Mouse (Mus musculus) limb, embryonic 12.5 days (tissue): ENCODE results near the gene Spaar. TPM values are rescaled to one million over a fixed set of nuclear protein-coding genes. Genes with fewer than 3 reads are reported as not detected.

Source experiments
- ATAC-seq: fragments of 200-750 bp; cut with Nextera tagmentation; 2 replicates; pipeline ENCODE4 v1.8.0; 2017; ENCODE audit warnings: low read depth, moderate TSS enrichment; ENCODE audit not compliant: insufficient number of reproducible peaks, insufficient read depth, low FRiP score, low TSS enrichment
- H3K27ac ChIP-seq: fragments of 300-500 bp; sonication (generic); 2 replicates; pipeline ENCODE4 v1.5.1; 2016; ENCODE audit warnings: mild to moderate bottlenecking, moderate library complexity
- H3K27me3 ChIP-seq: fragments of 300-500 bp; sonication (generic); 2 replicates; pipeline ENCODE4 v1.6.1; 2016; ENCODE audit warnings: mild to moderate bottlenecking, moderate library complexity
- H3K36me3 ChIP-seq: fragments of 300-500 bp; sonication (generic); 2 replicates; pipeline ENCODE4 v1.6.1; 2016; ENCODE audit warnings: mild to moderate bottlenecking, moderate library complexity
- H3K4me1 ChIP-seq: fragments of 300-500 bp; sonication (generic); replicated peaks from 2 replicates; pipeline ENCODE4 v1.6.1; 2016
- H3K4me2 ChIP-seq: fragments of 300-500 bp; sonication (generic); 2 replicates; pipeline ENCODE4 v1.6.1; 2016; ENCODE audit warnings: mild to moderate bottlenecking, moderate library complexity
- H3K4me3 ChIP-seq: fragments of 300-500 bp; sonication (generic); replicated peaks from 2 replicates; pipeline ENCODE4 v1.5.1; 2016; ENCODE audit warnings: mild to moderate bottlenecking
- H3K9ac ChIP-seq: fragments of 300-500 bp; sonication (generic); replicated peaks from 2 replicates; pipeline ENCODE4 v1.6.1; 2016; ENCODE audit warnings: mild to moderate bottlenecking, moderate library complexity
- H3K9me3 ChIP-seq: fragments of 300-500 bp; sonication (generic); 2 replicates; pipeline ENCODE4 v1.6.1; 2016; ENCODE audit warnings: mild to moderate bottlenecking, moderate library complexity
- WGBS: fragments of 180-500 bp; shearing (Covaris S2); methylation state at CpG from one replicate; pipeline ENCODE4 v1.1.7; 2016; 5-methylcytosine and 5-hydroxymethylcytosine counted together
- polyA plus RNA-seq: library from polyadenylated mRNA; unstranded; fragments of >200 nt; fragmentation: Nextera tagmentation; extraction: Ambion mirVana; gene quantifications from 2 replicates; pipeline ENCODE4 v1.2.1, GENCODE M21; 2016

The Spaar gene
- polyA plus RNA-seq, 1 experiment from 2014 or later: 0.20 TPM

DNA sequence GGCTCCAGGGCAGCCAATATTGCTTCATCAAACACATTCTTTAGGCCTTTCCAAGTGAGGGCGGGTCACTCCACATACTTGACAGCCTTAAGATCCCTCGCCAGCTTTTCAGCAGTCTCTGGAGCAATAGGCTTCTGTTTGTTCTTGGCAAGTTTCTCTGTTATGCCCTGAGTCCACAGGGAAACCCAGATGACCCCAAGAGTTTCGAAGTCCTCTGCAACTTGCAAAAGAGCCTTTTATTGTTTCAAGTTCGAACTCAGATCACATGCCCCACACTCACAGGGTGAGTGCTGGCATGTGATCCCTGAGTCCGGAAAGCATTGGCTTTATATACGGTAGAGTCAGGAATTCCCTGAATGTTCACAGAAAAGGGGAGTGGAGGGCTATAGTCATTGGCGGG lies 69.1 kb downstream of the Spaar start:
- WGBS: 69% methylated on average over 7 of the region's 7 CpGs
- H3K4me2 ChIP-seq: no peak overlapping the region
- no peak overlapping the region for H3K9ac ChIP-seq
- H3K36me3 ChIP-seq: no peaks in the 10 kb centered on the region
- no peak overlapping the region for H3K4me3 ChIP-seq
- H3K4me1 ChIP-seq: no peaks in the 10 kb centered on the region
- H3K9me3 ChIP-seq: peaks cover 8% of the 10 kb centered on the region; the same call in 1 of the 2 replicates
- ATAC-seq: no peak
- H3K27me3 ChIP-seq: no peaks in the 10 kb centered on the region
- no peak overlapping the region for H3K27ac ChIP-seq

Other genes starting within 250 kb of the Spaar start
- not detected in 2 replicates for gene Sit1, start 246.3 kb upstream of the Spaar start, polyA plus RNA-seq
- gene Ccdc107, start 237.1 kb upstream of the Spaar start, polyA plus RNA-seq: 62.0 and 63.8 TPM in 2 replicates
- 44.8 and 46.4 TPM in 2 replicates for gene Arhgef39, start 230.3 kb upstream of the Spaar start, polyA plus RNA-seq
- gene Car9, start 223.1 kb upstream of the Spaar start, polyA plus RNA-seq: 1.1 and 1.3 TPM in 2 replicates
- gene Tpm2, start 206.3 kb upstream of the Spaar start, polyA plus RNA-seq: 215 and 216 TPM in 2 replicates
- 42.0 and 44.5 TPM in 2 replicates for gene Creb3, start 167.7 kb upstream of the Spaar start, polyA plus RNA-seq
- 62.2 and 67.4 TPM in 2 replicates for gene Tln1, start 167.3 kb upstream of the Spaar start, polyA plus RNA-seq
- 36.6 and 42.5 TPM in 2 replicates for gene Rgp1, start 151.3 kb upstream of the Spaar start, polyA plus RNA-seq
- gene Gba2, start 151.2 kb upstream of the Spaar start, polyA plus RNA-seq: 32.0 and 34.7 TPM in 2 replicates
- 2.1 TPM in 1 of 2 replicates, not detected in the other for gene Msmp, start 145.5 kb upstream of the Spaar start, polyA plus RNA-seq
- 14.4 and 17.9 TPM in 2 replicates for gene Npr2, start 98.1 kb upstream of the Spaar start, polyA plus RNA-seq
- gene Spag8, start 76.4 kb upstream of the Spaar start, polyA plus RNA-seq: 0.95 and 0.99 TPM in 2 replicates
- 78.7 and 87.6 TPM in 2 replicates for gene Hint2, start 73.6 kb upstream of the Spaar start, polyA plus RNA-seq
- gene Tmem8b, start 61.1 kb upstream of the Spaar start, polyA plus RNA-seq: 5.6 and 6.6 TPM in 2 replicates
- gene Fam221b, start 60.9 kb upstream of the Spaar start, polyA plus RNA-seq: 2.8 and 3.6 TPM in 2 replicates
- gene Olfr70, start 29.2 kb upstream of the Spaar start, polyA plus RNA-seq: 0.08 TPM in 1 of 2 replicates, not detected in the other
- not detected in 2 replicates for gene Olfr71, start 19.8 kb upstream of the Spaar start, polyA plus RNA-seq
- 0.38 and 0.72 TPM in 2 replicates for gene Hrct1, start 2.8 kb upstream of the Spaar start, polyA plus RNA-seq
- gene Olfr159, start 41.0 kb downstream of the Spaar start, polyA plus RNA-seq: not detected in 2 replicates
- gene Olfr156, start 93.9 kb downstream of the Spaar start, polyA plus RNA-seq: 0.19 TPM in 1 of 2 replicates, not detected in the other
- 0.12 TPM in 1 of 2 replicates, not detected in the other for gene Olfr157, start 110.2 kb downstream of the Spaar start, polyA plus RNA-seq
- gene Olfr155, start 121.5 kb downstream of the Spaar start, polyA plus RNA-seq: not detected in 2 replicates
- 26.9 and 33.1 TPM in 2 replicates for gene Reck, start 145.5 kb downstream of the Spaar start, polyA plus RNA-seq
- gene Glipr2, start 227.4 kb downstream of the Spaar start, polyA plus RNA-seq: 86.2 and 89.9 TPM in 2 replicates